Mouse (Mus musculus) intestine, embryonic 15.5 days (tissue): Measurements from ENCODE around the gene Hs6st3. TPM values are rescaled to one million over a fixed set of nuclear protein-coding genes. Genes with fewer than 3 reads are reported as not detected.

Experiments used
- ATAC-seq: fragments of 200-750 bp; cut with Nextera tagmentation; 2 replicates; pipeline ENCODE4 v1.8.0; 2017; ENCODE audit warnings: moderate TSS enrichment, moderate library complexity
- H3K27ac ChIP-seq: fragments of 300-500 bp; sonication (generic); 2 replicates; pipeline ENCODE4 v1.5.1; 2015; ENCODE audit warnings: mild to moderate bottlenecking, inconsistent platforms
- H3K27me3 ChIP-seq: fragments of 300-500 bp; sonication (generic); replicated peaks from 2 replicates; pipeline ENCODE4 v1.6.1; 2015; ENCODE audit warnings: inconsistent platforms
- H3K36me3 ChIP-seq: fragments of 300-500 bp; sonication (generic); 2 replicates; pipeline ENCODE4 v1.6.1; 2015; ENCODE audit warnings: inconsistent platforms
- H3K4me1 ChIP-seq: fragments of 300-500 bp; sonication (generic); replicated peaks from 2 replicates; pipeline ENCODE4 v1.6.1; 2015; ENCODE audit warnings: inconsistent platforms
- H3K4me2 ChIP-seq: fragments of 300-500 bp; sonication (generic); replicated peaks from 2 replicates; pipeline ENCODE4 v1.6.1; 2015; ENCODE audit warnings: mild to moderate bottlenecking, inconsistent platforms
- H3K4me3 ChIP-seq: fragments of 300-500 bp; sonication (generic); replicated peaks from 2 replicates; pipeline ENCODE4 v1.5.1; 2015; ENCODE audit warnings: inconsistent platforms
- H3K9ac ChIP-seq: fragments of 300-500 bp; sonication (generic); 2 replicates; pipeline ENCODE4 v1.6.1; 2015; ENCODE audit warnings: inconsistent platforms
- H3K9me3 ChIP-seq: fragments of 300-500 bp; sonication (generic); 2 replicates; pipeline ENCODE4 v1.6.1; 2016; ENCODE audit warnings: inconsistent platforms
- WGBS: fragments of 180-500 bp; shearing (Covaris S2); methylation state at CpG from one replicate; pipeline ENCODE4 v1.1.7; 2015; 5-methylcytosine and 5-hydroxymethylcytosine counted together
- polyA plus RNA-seq: library from polyadenylated mRNA; unstranded; fragments of >200 nt; fragmentation: Nextera tagmentation; extraction: Ambion mirVana; gene quantifications from 2 replicates; pipeline ENCODE4 v1.2.1, GENCODE M21; 2015

The Hs6st3 gene
- polyA plus RNA-seq, 1 experiment from 2014 or later: 0.14 TPM

- WGBS: 63% methylated on average over 12 of the region's 12 CpGs
- no peaks in the 10 kb centered on the region for H3K4me1 ChIP-seq
- no peak overlapping the region for H3K27ac ChIP-seq
- H3K36me3 ChIP-seq: no peaks in the 10 kb centered on the region
- H3K27me3 ChIP-seq: no peaks in the 10 kb centered on the region
- no peak for ATAC-seq
- H3K9me3 ChIP-seq: no peaks in the 10 kb centered on the region
- H3K4me2 ChIP-seq: no peak overlapping the region
- no peak overlapping the region for H3K4me3 ChIP-seq
- no peak overlapping the region for H3K9ac ChIP-seq
These were observed 709.4 kb downstream of the Hs6st3 start for GRCm38 (mm10) chr14:119847540-119847939.

- no peak overlapping the region for H3K4me3 ChIP-seq
- H3K27me3 ChIP-seq: no peaks in the 10 kb centered on the region
- no peaks in the 10 kb centered on the region for H3K9me3 ChIP-seq
- no peaks in the 10 kb centered on the region for H3K36me3 ChIP-seq
- H3K9ac ChIP-seq: no peak overlapping the region
- no peak for ATAC-seq
- WGBS: 66% methylated on average over 4 of the region's 4 CpGs
- no peak overlapping the region for H3K27ac ChIP-seq
- H3K4me1 ChIP-seq: no peaks in the 10 kb centered on the region
- no peak overlapping the region for H3K4me2 ChIP-seq
These were observed 710.7 kb downstream of the Hs6st3 start for GRCm38 (mm10) chr14:119848759-119849298.

- Histone ChIP-seq H3K36me3 (no peaks in the 10 kb centered on the region), H3K4me3 (no peak overlapping the region), H3K4me1 (no peaks in the 10 kb centered on the region), H3K27me3 (no peaks in the 10 kb centered on the region), H3K9me3 (no peaks in the 10 kb centered on the region), H3K9ac (no peak overlapping the region), H3K27ac (no peak overlapping the region), H3K4me2 (no peak overlapping the region)
- ATAC-seq: no peak
- 74% methylated on average over 7 of the region's 7 CpGs for WGBS
These were observed 711.2 kb downstream of the Hs6st3 start for GRCm38 (mm10) chr14:119849338-119849737.

GRCm38 (mm10) chr14:119852139-119852538 is 714.0 kb downstream of the Hs6st3 start:
- H3K36me3 ChIP-seq: no peaks in the 10 kb centered on the region
- 21% methylated on average over 5 of the region's 5 CpGs for WGBS
- ATAC-seq: no peak
- no peaks in the 10 kb centered on the region for H3K9me3 ChIP-seq
- H3K4me3 ChIP-seq: no peak overlapping the region
- no peaks in the 10 kb centered on the region for H3K4me1 ChIP-seq
- H3K9ac ChIP-seq: no peak overlapping the region
- no peak overlapping the region for H3K27ac ChIP-seq
- no peak overlapping the region for H3K4me2 ChIP-seq
- H3K27me3 ChIP-seq: no peaks in the 10 kb centered on the region

- H3K4me1 ChIP-seq: no peaks in the 10 kb centered on the region
- no peaks in the 10 kb centered on the region for H3K9me3 ChIP-seq
- no peak overlapping the region for H3K4me2 ChIP-seq
- no peak overlapping the region for H3K27ac ChIP-seq
- H3K36me3 ChIP-seq: no peaks in the 10 kb centered on the region
- no peaks in the 10 kb centered on the region for H3K27me3 ChIP-seq
- H3K4me3 ChIP-seq: no peak overlapping the region
- ATAC-seq: 0 out of 2 replicates have a peak, but pooled peaks have one; percentile 36
- no peak overlapping the region for H3K9ac ChIP-seq
- WGBS: 60% methylated on average over 23 of the region's 23 CpGs
These were observed 719.5 kb downstream of the Hs6st3 start for GRCm38 (mm10) chr14:119857338-119858291.

DNA sequence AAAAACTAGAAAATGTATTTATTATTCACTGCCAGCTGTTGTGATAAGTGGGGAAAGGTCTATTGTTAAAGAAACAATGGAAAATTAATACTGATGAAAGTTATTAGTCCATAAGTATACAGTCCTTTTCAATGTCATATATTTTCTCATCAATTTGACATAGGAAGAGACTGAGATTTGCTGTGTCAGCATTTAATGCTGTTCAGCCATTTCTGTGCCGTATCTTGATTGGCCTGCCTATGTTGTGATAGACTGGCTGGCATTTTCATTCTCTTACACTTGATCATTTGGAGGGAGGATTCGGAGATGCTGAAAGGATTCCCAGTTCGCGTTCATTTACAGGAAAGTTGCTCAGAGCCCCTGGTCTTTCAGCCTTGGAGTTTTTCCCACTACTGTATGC is 735.5 kb downstream of the Hs6st3 start:
- 93% methylated on average over 4 of the region's 4 CpGs for WGBS
- no peak for ATAC-seq
- no peak overlapping the region for H3K4me2 ChIP-seq
- H3K4me3 ChIP-seq: no peak overlapping the region
- no peaks in the 10 kb centered on the region for H3K4me1 ChIP-seq
- no peak overlapping the region for H3K27ac ChIP-seq
- H3K27me3 ChIP-seq: no peaks in the 10 kb centered on the region
- H3K9me3 ChIP-seq: no peaks in the 10 kb centered on the region
- no peak overlapping the region for H3K9ac ChIP-seq
- H3K36me3 ChIP-seq: no peaks in the 10 kb centered on the region

DNA sequence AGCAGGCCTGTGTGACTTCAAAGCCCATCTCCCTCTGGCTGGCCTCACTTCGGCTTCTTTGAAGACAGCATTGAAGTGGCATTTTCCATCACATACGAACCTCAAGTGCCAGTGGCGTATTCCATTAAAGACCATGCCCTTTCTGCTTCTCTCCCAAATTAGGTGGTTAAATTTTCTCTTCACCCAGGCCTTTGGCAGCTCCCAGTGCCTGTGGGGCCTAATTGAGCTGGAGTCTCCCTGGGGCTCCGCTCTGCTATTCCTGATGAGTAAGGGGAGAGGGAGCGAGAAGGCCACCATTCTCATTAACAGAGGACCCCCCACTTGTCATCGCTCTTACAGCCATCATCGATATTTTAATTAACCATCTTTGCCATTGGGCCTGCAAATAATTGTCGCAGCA is 754.8 kb downstream of the Hs6st3 start:
- H3K4me3 ChIP-seq: no peak overlapping the region
- no peak for ATAC-seq

GRCm38 (mm10) chr14:119895097-119895496 is 757.0 kb downstream of the Hs6st3 start:
- ATAC-seq: no peak
- Histone ChIP-seq H3K4me1 (no peaks in the 10 kb centered on the region), H3K27me3 (no peaks in the 10 kb centered on the region), H3K4me2 (no peak overlapping the region), H3K4me3 (no peak overlapping the region), H3K36me3 (no peaks in the 10 kb centered on the region), H3K27ac (no peak overlapping the region), H3K9ac (no peak overlapping the region), H3K9me3 (no peaks in the 10 kb centered on the region)
- 84% methylated on average over 8 of the region's 8 CpGs for WGBS

More for the DNA sequence above, 754.8 kb downstream of the Hs6st3 start:
- Histone ChIP-seq H3K27ac (no peak overlapping the region), H3K9me3 (no peaks in the 10 kb centered on the region), H3K27me3 (no peaks in the 10 kb centered on the region), H3K36me3 (no peaks in the 10 kb centered on the region), H3K9ac (no peak overlapping the region), H3K4me1 (no peaks in the 10 kb centered on the region), H3K4me2 (no peak overlapping the region)
- 90% methylated on average over 8 of the region's 8 CpGs for WGBS

- no peak overlapping the region for H3K4me3 ChIP-seq
- no peaks in the 10 kb centered on the region for H3K36me3 ChIP-seq
- 54% methylated on average over 10 of the region's 10 CpGs for WGBS
- no peak overlapping the region for H3K4me2 ChIP-seq
- H3K27ac ChIP-seq: no peak overlapping the region
- no peak overlapping the region for H3K9ac ChIP-seq
- ATAC-seq: no peak
- no peaks in the 10 kb centered on the region for H3K27me3 ChIP-seq
- H3K4me1 ChIP-seq: no peaks in the 10 kb centered on the region
- H3K9me3 ChIP-seq: no peaks in the 10 kb centered on the region
These were observed 757.8 kb downstream of the Hs6st3 start for GRCm38 (mm10) chr14:119895765-119896465.

DNA sequence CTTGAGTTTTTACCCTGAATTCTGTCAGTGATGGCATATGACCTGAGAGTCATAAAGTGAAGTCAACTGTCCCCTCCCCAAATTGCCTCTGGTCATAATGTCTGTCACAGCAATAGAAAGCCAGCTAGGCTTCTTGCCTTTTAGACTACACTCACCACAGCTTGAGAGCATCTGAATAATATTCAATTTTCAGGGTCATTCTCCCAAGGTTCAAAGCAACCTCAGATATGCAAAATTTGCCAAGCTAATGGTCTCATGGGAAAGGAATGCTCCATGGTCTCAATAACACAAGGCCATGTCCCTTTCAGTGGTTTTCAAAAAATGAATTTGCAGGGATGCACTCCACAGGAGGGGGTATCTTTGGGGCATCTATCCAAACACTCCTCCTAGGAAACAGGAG is 764.3 kb downstream of the Hs6st3 start:
- Histone ChIP-seq H3K27me3 (no peaks in the 10 kb centered on the region), H3K4me1 (no peaks in the 10 kb centered on the region)

DNA sequence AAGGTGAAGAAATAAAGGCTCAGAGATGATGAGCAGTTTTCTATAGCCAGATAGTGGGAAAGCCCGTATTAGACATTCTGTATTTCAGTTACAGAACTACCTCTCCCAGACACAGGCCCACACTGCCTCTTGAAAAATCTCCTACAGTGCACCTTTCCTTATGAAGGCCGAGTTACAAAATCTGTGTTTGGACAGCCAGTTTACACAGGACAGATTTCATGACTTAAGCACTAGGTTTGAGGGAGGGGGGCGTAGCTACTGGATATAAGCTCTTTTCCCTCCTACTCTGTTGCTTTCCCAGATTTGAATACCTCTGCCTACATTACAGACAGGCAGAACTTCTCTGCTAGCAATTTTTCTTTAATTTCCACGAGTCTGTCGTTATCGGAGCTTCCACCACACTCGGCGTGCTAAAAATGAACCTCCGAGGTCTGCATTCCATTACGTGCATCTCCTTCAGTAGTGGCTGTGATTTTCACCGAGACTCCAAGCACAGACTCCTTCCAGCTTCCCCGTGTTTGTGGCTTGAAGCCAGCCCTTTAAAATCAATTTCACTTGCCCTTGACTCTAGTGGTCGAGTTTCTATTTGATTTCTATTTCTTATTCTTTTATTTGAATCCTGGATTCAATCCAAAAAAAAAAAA is 770.0 kb downstream of the Hs6st3 start:
- no peak overlapping the region for H3K4me2 ChIP-seq
- H3K36me3 ChIP-seq: no peaks in the 10 kb centered on the region
- H3K27ac ChIP-seq: no peak overlapping the region
- no peak overlapping the region for H3K9ac ChIP-seq
- no peak overlapping the region for H3K4me3 ChIP-seq
- ATAC-seq: no peak
- H3K27me3 ChIP-seq: no peaks in the 10 kb centered on the region
- H3K9me3 ChIP-seq: no peaks in the 10 kb centered on the region
- 57% methylated on average over 13 of the region's 13 CpGs for WGBS
- H3K4me1 ChIP-seq: no peaks in the 10 kb centered on the region

More for the DNA sequence above, 764.3 kb downstream of the Hs6st3 start:
- no peaks in the 10 kb centered on the region for H3K9me3 ChIP-seq
- no peaks in the 10 kb centered on the region for H3K36me3 ChIP-seq
- H3K4me2 ChIP-seq: no peak overlapping the region
- H3K4me3 ChIP-seq: no peak overlapping the region
- ATAC-seq: no peak
- H3K9ac ChIP-seq: no peak overlapping the region
- no peak overlapping the region for H3K27ac ChIP-seq

DNA sequence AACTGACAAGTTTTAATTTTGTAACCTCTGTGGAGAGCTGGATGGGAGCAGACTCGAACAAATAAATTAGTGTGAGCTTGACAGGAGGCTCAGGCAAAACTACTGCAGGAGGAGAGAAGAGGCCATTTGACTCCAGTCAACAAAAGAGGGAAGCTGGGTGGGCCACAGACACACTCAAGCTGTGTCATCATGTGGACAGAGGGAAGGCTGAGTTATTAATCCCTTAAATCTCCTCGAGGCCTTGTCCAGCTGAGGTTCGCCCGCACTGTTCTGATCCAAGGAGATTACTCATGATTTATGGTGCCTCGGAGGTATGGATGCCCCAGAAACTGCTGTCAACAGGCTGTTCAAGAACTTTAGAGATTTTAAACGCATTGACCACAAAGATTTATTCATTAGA is 776.4 kb downstream of the Hs6st3 start:
- WGBS: 33% methylated on average over 6 of the region's 6 CpGs
- Histone ChIP-seq H3K4me1 (no peaks in the 10 kb centered on the region), H3K27ac (no peak overlapping the region), H3K36me3 (no peaks in the 10 kb centered on the region), H3K9me3 (no peaks in the 10 kb centered on the region), H3K4me2 (no peak overlapping the region), H3K9ac (no peak overlapping the region), H3K4me3 (no peak overlapping the region), H3K27me3 (no peaks in the 10 kb centered on the region)
- ATAC-seq: no peak
